Mouse (Mus musculus) olfactory bulb, adult 2 months (tissue): Measurements from ENCODE around the gene Olfr1420. TPM values are rescaled to one million over a fixed set of nuclear protein-coding genes. Genes with fewer than 3 reads are reported as not detected.
"Not testable (repeated sequence)": the region's sequence is repeated elsewhere in the genome, so short reads cannot be mapped to it uniquely, and the experiment has no call there.

ENCODE experiments used
- H3K27ac ChIP-seq: fragments of 200-500 bp; 2 replicates; pipeline ENCODE4 v1.5.1; 2012; ENCODE audit warnings: low read depth, low read length; ENCODE audit not compliant: insufficient read depth
- H3K4me1 ChIP-seq: fragments of 200-500 bp; 2 replicates; pipeline ENCODE4 v1.6.1; 2012; ENCODE audit warnings: low read length; ENCODE audit not compliant: control insufficient read depth, insufficient read depth
- H3K4me3 ChIP-seq: fragments of 200-500 bp; 2 replicates; pipeline ENCODE4 v1.5.1; 2012; ENCODE audit warnings: mild to moderate bottlenecking, low read depth, low read length, moderate library complexity; ENCODE audit not compliant: insufficient read depth
- CTCF ChIP-seq: fragments of 200-500 bp; IDR thresholded peaks from 2 replicates; pipeline ENCODE4 v1.5.1; 2012; ENCODE audit warnings: low read depth, mild to moderate bottlenecking, low read length, moderate library complexity; ENCODE audit not compliant: insufficient read depth
- POLR2A ChIP-seq: fragments of 200-500 bp; IDR thresholded peaks from 2 replicates; pipeline ENCODE4 v1.6.1; 2012; ENCODE audit warnings: mild to moderate bottlenecking, low read depth, low read length, moderate library complexity; ENCODE audit not compliant: insufficient read depth
- WGBS: fragments of 180-500 bp; shearing (Covaris S2); methylation state at CpG from one replicate; pipeline ENCODE4 v1.1.7; 2018; 5-methylcytosine and 5-hydroxymethylcytosine counted together
- polyA plus RNA-seq: library from polyadenylated mRNA; stranded (reverse); fragments of >200 nt; gene quantifications from 2 replicates; pipeline ENCODE4 v1.2.4, GENCODE M21; 2012; ENCODE audit warnings: low replicate concordance; ENCODE audit not compliant: missing spikeins, insufficient read depth, insufficient read length

Gene Olfr1420
- polyA plus RNA-seq, 1 experiment, result not detected

DNA sequence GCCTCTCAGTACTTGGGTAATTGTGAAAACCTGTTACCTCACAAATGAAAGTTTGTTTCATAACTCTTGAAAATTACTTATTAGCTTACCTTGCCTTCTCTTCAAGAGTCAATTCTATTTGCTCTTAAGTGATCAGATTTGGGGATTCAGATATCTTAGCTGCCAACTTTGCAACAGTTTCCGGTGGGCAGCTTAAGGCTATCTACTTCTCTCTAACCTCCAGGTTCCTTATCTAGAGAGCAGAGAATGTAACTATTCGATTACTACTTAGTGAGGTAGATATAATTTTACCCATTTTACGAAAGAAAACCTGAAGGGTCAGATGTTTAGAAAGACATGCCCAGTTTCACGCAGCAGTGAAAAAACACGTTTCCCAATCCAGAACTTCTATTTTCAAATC, 24.7 kb downstream of the Olfr1420 start:
- peaks cover 2% of the 10 kb centered on the region; the same call in 1 of the 2 replicates for H3K4me1 ChIP-seq
- H3K27ac ChIP-seq, result no peak overlapping the region
- WGBS, result 85% methylated on average over 5 of the region's 5 CpGs
- peak overlapping the region; percentile 76 for H3K4me3 ChIP-seq
- TF ChIP-seq POLR2A (no peak), CTCF (no peak)

DNA sequence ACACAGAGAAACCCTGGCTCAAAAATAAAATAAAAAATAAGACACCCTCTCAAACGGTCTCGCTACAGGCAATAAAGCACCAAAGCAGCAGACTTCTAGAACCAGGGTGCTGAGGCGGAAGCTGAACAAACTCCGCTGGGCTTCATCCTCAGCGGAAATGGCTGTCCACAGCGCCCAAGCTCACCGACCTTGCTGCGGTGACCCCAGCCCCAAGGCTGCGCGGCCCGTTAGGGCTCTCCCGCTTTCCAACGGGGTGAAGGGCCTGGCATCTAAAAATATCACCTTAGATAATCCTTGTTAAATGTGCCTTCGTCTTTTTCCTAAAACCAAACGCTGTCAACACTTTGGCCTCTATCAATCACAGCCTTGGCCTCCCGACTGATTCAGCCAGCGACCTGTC, 25.2 kb downstream of the Olfr1420 start:
- Histone ChIP-seq H3K4me1 (peaks cover 2% of the 10 kb centered on the region; the same call in 1 of the 2 replicates), H3K4me3 (peak overlapping the region; percentile 76), H3K27ac (peak overlapping the region; percentile 97)
- under 1% methylated on average over 17 of the region's 17 CpGs for WGBS
- TF ChIP-seq POLR2A, result no peak
- no peak for TF ChIP-seq CTCF

DNA sequence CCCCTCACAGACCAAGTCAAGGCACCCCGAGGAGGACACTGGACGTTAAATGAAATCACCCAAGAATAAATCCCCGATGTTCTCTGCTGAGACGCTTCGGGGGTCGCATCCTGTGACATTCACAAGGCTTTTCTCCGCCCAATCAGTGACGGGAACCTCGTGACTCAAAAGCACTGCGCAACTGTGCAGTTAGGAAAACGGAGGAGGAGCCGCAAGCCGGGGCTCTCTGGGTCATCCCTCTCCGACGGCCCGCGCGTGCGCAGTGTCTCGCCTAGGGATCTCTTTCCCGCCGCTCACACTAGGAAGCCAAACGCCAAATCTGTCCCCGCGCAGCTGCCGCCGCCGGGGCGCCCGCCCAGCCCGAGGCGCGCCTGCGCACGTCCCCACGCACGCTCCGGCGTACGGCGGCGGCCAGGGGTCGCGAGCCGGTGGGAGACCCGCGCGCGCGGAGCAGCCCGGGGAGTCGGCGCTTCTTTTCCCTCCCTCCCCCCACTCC, 25.7 kb downstream of the Olfr1420 start, which contains the start of gene Patl1:
Gene Patl1, plus strand, starts transcription at position 363 of the 496 bp plus-strand sequence.
- Histone ChIP-seq H3K4me1 (peaks cover 2% of the 10 kb centered on the region; the same call in 1 of the 2 replicates), H3K4me3 (peak within 1 kb of the TSS; percentile 97), H3K27ac (peak within 1 kb of the TSS; percentile 97)
- TF ChIP-seq POLR2A, result peak; percentile 82; the same call in 1 of the 2 replicates
- TF ChIP-seq CTCF, result no peak
- under 1% methylated on average over 51 of the region's 53 CpGs for WGBS

DNA sequence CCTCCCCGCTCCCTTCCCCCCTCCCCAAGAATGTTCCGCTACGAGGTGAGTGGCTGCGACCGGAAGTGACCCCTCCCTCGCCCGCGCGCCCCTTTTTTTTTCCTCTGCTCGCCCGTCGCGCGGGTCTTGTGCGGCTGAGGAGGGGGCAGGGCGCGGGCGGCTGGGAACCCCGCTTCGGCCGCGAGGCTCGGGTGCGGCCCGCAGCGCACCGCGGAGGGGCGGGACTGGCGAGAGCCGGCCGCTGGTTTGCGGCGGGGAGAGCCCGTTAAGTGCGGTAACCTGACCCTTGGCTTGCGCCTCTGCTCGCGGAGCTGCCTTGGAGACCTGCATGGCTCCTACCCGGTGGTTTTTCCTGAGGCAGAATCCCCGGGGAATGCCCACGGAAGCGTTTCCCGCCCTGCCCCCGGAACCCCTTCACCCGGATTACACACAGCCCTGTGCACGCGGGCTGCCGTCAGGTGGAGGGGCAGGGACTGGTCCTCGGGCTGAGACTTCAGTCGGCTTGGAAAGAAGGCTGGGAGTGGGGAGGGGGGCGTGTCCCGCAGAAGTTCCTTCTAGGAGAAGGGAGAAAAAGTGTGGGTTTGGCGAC, 26.3 kb downstream of the Olfr1420 start:
- H3K4me3 ChIP-seq, result peak overlapping the region; percentile 97
- peaks cover 2% of the 10 kb centered on the region; the same call in 1 of the 2 replicates for H3K4me1 ChIP-seq
- TF ChIP-seq POLR2A (no peak), CTCF (no peak)
- H3K27ac ChIP-seq, result no peak overlapping the region; the same call in 1 of the 2 replicates
- WGBS, result under 1% methylated on average over 53 of the region's 54 CpGs

DNA sequence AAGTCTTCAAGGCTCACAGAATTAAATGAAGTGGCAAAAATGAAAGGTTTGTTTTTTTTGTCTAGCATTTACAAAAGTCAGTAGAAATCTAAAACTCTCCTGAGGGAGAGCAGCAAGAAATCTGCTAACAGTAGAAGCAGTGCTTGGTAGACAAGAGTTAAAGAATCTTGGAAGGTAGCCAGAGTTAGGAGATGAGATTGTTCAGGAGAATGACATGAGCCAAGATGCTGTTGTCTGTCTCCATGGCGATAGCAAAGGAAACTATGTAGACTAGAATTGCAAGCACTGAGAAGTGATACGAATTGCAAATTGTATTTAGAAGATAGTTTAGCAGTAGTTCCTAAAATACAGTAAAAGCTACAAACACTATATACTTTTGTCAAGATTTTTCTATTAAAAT, 29.4 kb downstream of the Olfr1420 start:
- WGBS, result 7% methylated on average over 2 of the region's 2 CpGs
- Histone ChIP-seq H3K4me1 (no peaks in the 10 kb centered on the region), H3K27ac (no peak overlapping the region), H3K4me3 (no peak overlapping the region)
- TF ChIP-seq CTCF (no peak), POLR2A (no peak)

DNA sequence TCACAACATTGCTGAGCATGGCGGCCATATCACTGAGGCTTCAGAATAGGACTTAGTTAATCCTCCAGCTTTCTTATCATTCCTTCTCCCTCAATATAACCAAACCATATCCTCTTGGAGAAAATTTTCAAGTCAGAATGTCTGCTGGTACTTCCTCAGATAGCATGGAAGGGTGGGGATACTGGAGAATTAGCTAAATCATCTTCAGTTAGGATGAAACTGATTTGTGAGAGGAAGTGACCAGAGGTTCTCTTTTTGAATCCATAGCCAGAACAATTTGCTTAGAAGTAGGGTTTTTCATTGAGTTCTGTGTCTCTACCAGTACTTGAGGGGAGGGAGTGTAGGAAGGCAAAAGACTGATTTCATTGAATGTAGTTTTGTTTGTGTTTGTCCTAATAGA, 35.7 kb downstream of the Olfr1420 start:
- no peak overlapping the region for H3K27ac ChIP-seq
- WGBS, result 79% methylated on average over 1 of the region's 1 CpGs
- H3K4me1 ChIP-seq, result no peaks in the 10 kb centered on the region
- H3K4me3 ChIP-seq, result no peak overlapping the region
- TF ChIP-seq CTCF, result no peak
- TF ChIP-seq POLR2A, result no peak

DNA sequence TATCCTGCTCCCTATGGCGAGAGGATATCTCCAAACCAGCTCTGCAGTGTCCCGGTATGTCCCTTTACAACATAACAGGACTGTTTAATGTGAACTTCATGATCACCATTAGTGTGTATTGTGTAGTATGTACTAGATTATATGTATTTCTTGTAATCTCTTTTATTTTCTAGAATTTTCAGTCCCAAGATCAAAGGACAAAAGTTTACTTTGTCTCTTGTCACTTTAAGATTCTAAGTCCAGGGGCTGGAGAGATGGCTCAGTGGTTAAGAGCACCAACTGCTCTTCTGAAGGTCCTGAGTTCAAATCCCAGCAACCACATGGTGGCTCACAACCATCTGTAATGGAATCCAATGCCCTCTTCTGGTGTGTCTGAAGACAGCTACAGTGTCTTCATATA, 36.1 kb downstream of the Olfr1420 start:
- 94% methylated on average over 2 of the region's 2 CpGs for WGBS
- H3K27ac ChIP-seq, H3K4me1 ChIP-seq, H3K4me3 ChIP-seq: not testable (repeated sequence)

DNA sequence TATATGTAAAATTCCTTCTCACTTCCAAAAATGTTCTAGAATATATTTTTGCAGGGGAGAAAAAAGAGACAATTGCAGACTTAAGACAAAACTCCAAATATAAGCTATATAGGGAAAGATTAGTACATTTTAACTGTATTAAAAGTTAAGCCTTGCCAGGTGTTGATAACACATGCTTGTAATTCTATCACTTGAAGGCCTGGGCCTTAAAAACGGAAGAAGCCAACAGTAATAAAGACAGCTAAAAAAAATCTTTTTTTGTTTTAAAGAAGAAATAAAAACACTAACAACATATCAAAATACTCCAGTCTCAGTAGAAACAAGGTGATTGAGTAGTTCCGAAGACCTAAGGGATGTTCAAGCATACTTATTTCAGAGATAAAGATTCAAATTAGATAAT, 40.0 kb downstream of the Olfr1420 start:
- Histone ChIP-seq H3K4me3 (no peak overlapping the region), H3K27ac (no peak overlapping the region), H3K4me1 (no peaks in the 10 kb centered on the region)
- WGBS, result 85% methylated on average over 2 of the region's 2 CpGs
- TF ChIP-seq POLR2A (no peak), CTCF (no peak)

DNA sequence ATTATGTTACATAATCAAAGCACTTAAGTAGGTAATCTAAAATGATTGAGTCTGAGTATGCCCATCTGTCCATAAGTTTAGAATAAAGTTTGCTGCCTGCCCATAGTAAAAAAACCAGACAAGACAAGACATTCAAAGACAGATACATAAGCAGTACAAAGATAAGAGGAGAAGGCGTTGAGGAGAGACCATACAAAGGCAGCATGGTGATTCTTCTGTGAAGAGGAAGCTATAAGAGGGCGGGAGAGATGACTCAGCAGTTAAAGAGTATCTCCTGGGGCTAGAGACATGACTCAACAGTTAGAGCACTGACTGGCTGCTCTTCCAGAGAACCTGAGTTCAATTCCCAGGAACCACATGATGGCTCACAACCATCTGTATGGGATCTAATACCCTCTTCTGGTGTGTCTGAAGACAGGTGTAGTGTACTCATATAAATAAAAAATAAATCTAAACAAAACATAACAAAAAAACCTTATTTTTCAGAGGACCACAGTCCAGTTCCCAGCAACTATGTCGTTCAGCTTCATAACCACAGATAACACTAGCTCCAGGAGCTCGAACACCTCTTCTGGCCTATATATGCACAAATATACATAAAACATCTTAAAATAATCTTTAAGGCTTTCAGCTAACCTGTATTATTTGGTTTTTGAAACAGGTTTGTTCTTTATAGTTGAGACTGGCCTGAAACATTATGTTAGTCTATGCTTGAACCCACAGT, 41.8 kb downstream of the Olfr1420 start:
- TF ChIP-seq POLR2A (no peak), CTCF (no peak)
- Histone ChIP-seq H3K4me1 (no peaks in the 10 kb centered on the region), H3K4me3 (no peak overlapping the region), H3K27ac (no peak overlapping the region)
- 88% methylated on average over 4 of the region's 4 CpGs for WGBS

DNA sequence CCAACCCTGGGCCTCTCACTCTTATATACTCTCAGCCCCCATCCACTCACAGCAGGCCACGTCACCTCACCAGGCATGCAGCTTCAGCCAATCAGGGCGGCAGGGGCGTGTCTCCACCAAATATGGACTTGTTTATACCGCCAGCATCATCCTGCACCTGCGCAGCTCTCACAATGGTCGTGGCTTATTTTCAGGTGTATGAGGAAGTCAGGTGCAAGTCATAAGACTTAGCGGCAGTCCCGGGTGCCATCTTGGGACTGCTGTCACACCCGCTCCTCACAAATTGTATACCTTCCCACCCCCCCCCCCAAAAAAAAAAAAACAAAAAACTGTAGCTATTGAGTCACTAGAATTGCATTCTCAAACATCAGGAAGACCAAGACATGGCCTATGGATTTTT, 60.1 kb downstream of the Olfr1420 start:
- H3K4me1 ChIP-seq, H3K4me3 ChIP-seq, H3K27ac ChIP-seq: not testable (repeated sequence)
- WGBS, result 93% methylated on average over 9 of the region's 9 CpGs
